Mouse (Mus musculus): ENCODE measurements around the gene Sik1. TPM values are rescaled to one million over a fixed set of nuclear protein-coding genes. Genes with fewer than 3 reads are reported as not detected.

Gene Sik1
- total and polyA plus RNA-seq, 3 experiments: 17.1 to 56.9 (median 36.7) TPM

DNA sequence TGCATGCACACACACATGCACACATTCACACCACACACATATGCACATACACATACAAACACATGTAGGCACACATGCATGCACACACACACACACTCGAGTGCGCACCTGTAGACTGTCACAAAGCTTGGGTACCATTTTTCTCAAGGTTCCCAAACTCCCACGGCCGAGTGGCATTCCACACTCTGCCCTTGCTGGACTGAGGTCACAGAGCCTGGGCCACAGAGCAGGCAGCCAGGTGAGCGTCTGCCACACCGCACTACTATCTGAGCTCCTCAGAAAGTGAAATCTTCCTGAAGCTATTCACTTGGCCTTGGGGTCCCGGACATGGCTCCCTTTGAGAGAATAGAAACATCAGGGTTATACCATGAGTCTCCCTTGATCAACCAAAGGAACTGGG lies 40.7 kb upstream of the Sik1 start:
- H3K4me3 ChIP-seq (replicated peaks in 1 of 3; ENCODE audit: low read depth in 2 of 3, low read length in 2 of 3, poor library complexity in 1 of 3): no peak overlapping the region
- H3K27me3 ChIP-seq (replicated peaks): no peaks in the 10 kb centered on the region
- H3K4me2 ChIP-seq (ENCODE audit: insufficient read depth, low read depth, poor library complexity, severe bottlenecking): no peak overlapping the region
- H3K9ac ChIP-seq (ENCODE audit: insufficient read depth, low read depth): no peak overlapping the region
- no peaks in the 10 kb centered on the region for H3K79me2 ChIP-seq (replicated peaks; ENCODE audit: control insufficient read depth, extremely low read depth, insufficient read depth, poor library complexity, severe bottlenecking)
- DNase-seq (ENCODE audit: extremely low read depth): no peak
- no peaks in the 10 kb centered on the region for H3K9me3 ChIP-seq (replicated peaks; ENCODE audit: low read length)
- no peaks in the 10 kb centered on the region for H3K36me3 ChIP-seq (replicated peaks in 1 of 2; ENCODE audit: control insufficient read depth in 1 of 2, insufficient read depth in 1 of 2, low read length in 1 of 2)
- in situ Hi-C loops (cut with MboI; ENCODE audit: low pct_ligation_motif_present, low pct_unique_long_range_greater_than_20kb, low sequenced_read_pairs): no loop called here
- H3K27ac ChIP-seq (ENCODE audit: insufficient read depth, low read depth): no peak overlapping the region
- dilution Hi-C loops (cut with MboI; ENCODE audit: extremely low pct_ligation_motif_present, extremely low pct_unique_long_range_greater_than_20kb, low sequenced_read_pairs): no loop called here
- no peak for TF ChIP-seq GABPA (IDR thresholded peaks at IDR 0.05; ENCODE audit: insufficient replicate concordance, low read depth, low read length)
- no peak for TF ChIP-seq PAX5 (IDR thresholded peaks at IDR 0.05; ENCODE audit: low read length)
- no peak for TF ChIP-seq CHD2 (IDR thresholded peaks at IDR 0.05; ENCODE audit: low read length)
- TF ChIP-seq MAX (IDR thresholded peaks at IDR 0.05; ENCODE audit: low read length): no peak
- TF ChIP-seq MXI1 (IDR thresholded peaks at IDR 0.05; ENCODE audit: low read depth, low read length): no peak
- TF ChIP-seq ZMIZ1 (IDR thresholded peaks at IDR 0.05; ENCODE audit: low read depth, low read length): no peak
- TF ChIP-seq POLR2A (IDR thresholded peaks at IDR 0.05; ENCODE audit: low read depth, low read length): no peak
- TF ChIP-seq MAZ (IDR thresholded peaks at IDR 0.05; ENCODE audit: low read depth, low read length): no peak
- no peak for TF ChIP-seq MEF2A (IDR thresholded peaks at IDR 0.05; ENCODE audit: borderline replicate concordance, low read depth, low read length)
- no peak for TF ChIP-seq IRF4 (IDR thresholded peaks at IDR 0.05; ENCODE audit: low read depth, low read length)
- TF ChIP-seq HCFC1 (IDR thresholded peaks at IDR 0.05; ENCODE audit: low read depth, low read length): no peak
- no peak for TF ChIP-seq MAFK (IDR thresholded peaks at IDR 0.05; ENCODE audit: insufficient replicate concordance, low read length)
- no peak for TF ChIP-seq ETS1 (conservative IDR thresholded peaks at IDR 0.05; ENCODE audit: low read depth, low read length)
- TF ChIP-seq JUND (conservative IDR thresholded peaks at IDR 0.05; ENCODE audit: low read depth, low read length): no peak
- no peak for TF ChIP-seq EP300 (IDR thresholded peaks at IDR 0.05; ENCODE audit: low read length)
- peaks cover 32 to 56% of the 10 kb centered on the region in 2 experiments for H3K4me1 ChIP-seq (ENCODE audit: control insufficient read depth in 1 of 2, insufficient read depth in 2 of 2)

DNA sequence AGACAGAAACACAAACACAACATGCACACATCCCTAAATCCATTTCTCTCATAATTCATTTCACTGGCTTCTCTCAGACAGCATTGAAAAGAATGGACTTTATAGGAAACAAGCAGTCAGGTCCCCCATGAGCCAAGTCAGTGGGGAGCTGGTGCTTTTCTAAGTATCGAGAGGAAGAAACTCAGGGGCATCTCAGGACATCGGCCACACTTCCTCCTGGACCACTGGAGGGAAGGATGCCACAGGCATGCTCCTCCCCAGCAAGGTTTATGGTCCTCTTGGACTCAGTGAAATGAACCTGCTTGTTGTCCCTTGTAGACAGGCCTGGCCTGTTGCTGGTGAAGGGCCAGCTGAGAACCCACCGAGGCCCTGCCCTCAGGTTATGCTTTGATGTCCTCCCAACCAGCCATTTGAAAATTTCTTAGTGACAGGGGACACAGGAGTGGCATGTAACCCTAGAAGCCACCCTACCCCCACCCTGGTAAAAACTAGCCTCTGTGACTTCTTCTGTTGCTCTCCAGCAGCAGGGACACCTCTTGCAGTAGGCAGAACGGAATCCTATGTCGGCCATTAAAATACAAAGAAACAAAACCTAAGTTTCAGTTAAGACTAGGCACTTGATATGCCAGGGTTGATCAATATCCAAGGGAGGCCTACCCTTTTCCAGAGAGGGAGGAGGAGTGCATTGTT lies 37.9 kb upstream of the Sik1 start:
- DNase-seq (ENCODE audit: extremely low read depth): no peak
- Histone ChIP-seq H3K36me3 (replicated peaks in 1 of 2; ENCODE audit: control insufficient read depth in 1 of 2, insufficient read depth in 1 of 2, low read length in 1 of 2) (no peaks in the 10 kb centered on the region), H3K9me3 (replicated peaks; ENCODE audit: low read length) (no peaks in the 10 kb centered on the region), H3K79me2 (replicated peaks; ENCODE audit: control insufficient read depth, extremely low read depth, insufficient read depth, poor library complexity, severe bottlenecking) (no peaks in the 10 kb centered on the region), H3K9ac (ENCODE audit: insufficient read depth, low read depth) (no peak overlapping the region), H3K27me3 (replicated peaks) (no peaks in the 10 kb centered on the region), H3K4me2 (ENCODE audit: insufficient read depth, low read depth, poor library complexity, severe bottlenecking) (no peak overlapping the region), H3K4me1 (ENCODE audit: control insufficient read depth in 1 of 2, insufficient read depth in 2 of 2) (peaks cover 33 to 62% of the 10 kb centered on the region in 2 experiments), H3K27ac (ENCODE audit: insufficient read depth, low read depth) (no peak overlapping the region), H3K4me3 (replicated peaks in 1 of 3; ENCODE audit: low read depth in 2 of 3, low read length in 2 of 3, poor library complexity in 1 of 3) (no peak overlapping the region)
- no peak for TF ChIP-seq E2F4 (IDR thresholded peaks at IDR 0.05; ENCODE audit: insufficient replicate concordance, low read depth, low read length)
- TF ChIP-seq MAZ (IDR thresholded peaks at IDR 0.05; ENCODE audit: low read depth, low read length): no peak
- no peak for TF ChIP-seq SIN3A (IDR thresholded peaks at IDR 0.05; ENCODE audit: low read length)
- TF ChIP-seq TBP (conservative IDR thresholded peaks at IDR 0.05; ENCODE audit: low read depth, low read length): no peak
- TF ChIP-seq ELF1 (IDR thresholded peaks at IDR 0.05; ENCODE audit: low read depth, low read length): no peak
- TF ChIP-seq MAX (IDR thresholded peaks at IDR 0.05; ENCODE audit: low read length): no peak
- no peak for TF ChIP-seq TCF12 (IDR thresholded peaks at IDR 0.05; ENCODE audit: low read depth, low read length)
- no peak for TF ChIP-seq POLR2A (IDR thresholded peaks at IDR 0.05; ENCODE audit: low read depth, low read length)
- no peak for TF ChIP-seq UBTF (IDR thresholded peaks at IDR 0.05; ENCODE audit: low read depth, low read length)
- no peak for TF ChIP-seq ETS1 (conservative IDR thresholded peaks at IDR 0.05; ENCODE audit: low read depth, low read length)
- no peak for TF ChIP-seq CHD2 (IDR thresholded peaks at IDR 0.05; ENCODE audit: low read length)
- no peak for TF ChIP-seq HCFC1 (IDR thresholded peaks at IDR 0.05; ENCODE audit: low read depth, low read length)
- no peak for TF ChIP-seq GABPA (IDR thresholded peaks at IDR 0.05; ENCODE audit: insufficient replicate concordance, low read depth, low read length)
- TF ChIP-seq SMC3 (IDR thresholded peaks at IDR 0.05; ENCODE audit: low read depth, low read length): no peak
- dilution Hi-C loops (cut with MboI; ENCODE audit: extremely low pct_ligation_motif_present, extremely low pct_unique_long_range_greater_than_20kb, low sequenced_read_pairs) (no loop called here), in situ Hi-C loops (cut with MboI; ENCODE audit: low pct_ligation_motif_present, low pct_unique_long_range_greater_than_20kb, low sequenced_read_pairs) (no loop called here)

Measured in CH12.LX (cell line).